Mouse (Mus musculus) ES-Bruce4 (cell line): ENCODE data around the gene Clic4.

Experiments
- CTCF ChIP-seq: IDR thresholded peaks from one replicate; pipeline ENCODE4 v1.8.1; 2011; ENCODE audit warnings: low read depth, low read length
- POLR2A ChIP-seq: IDR thresholded peaks from one replicate; pipeline ENCODE4 v1.8.1; 2011; ENCODE audit warnings: low read length; ENCODE audit not compliant: insufficient read depth

DNA sequence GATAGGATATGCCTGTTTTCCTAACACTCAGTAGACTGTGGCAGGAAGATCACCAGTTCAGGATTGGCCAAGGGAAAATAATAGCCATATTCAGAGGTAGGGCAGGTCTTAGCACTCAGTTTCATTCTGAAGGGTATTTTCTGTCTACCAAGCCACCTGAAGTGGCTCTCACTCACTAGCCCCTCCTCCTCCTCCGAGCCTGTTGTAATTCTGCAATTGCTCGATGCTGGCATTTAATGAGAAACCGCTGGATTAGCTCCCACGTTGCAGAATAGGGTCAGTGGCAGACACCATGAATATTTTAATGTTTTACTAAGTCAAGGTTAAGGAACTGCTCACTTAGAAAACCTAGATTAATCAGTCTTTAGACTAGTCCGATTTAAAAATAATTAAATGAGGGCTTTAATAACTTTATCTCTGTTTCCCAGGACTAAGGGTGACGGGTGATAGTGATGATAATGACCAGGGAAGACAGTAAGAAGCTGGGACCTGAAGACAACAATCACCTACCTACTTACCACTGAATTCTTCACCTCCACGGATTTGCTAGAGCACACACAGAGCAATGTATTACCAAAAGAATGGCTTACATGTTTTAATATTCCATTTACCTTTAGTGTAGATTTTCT, 29.6 kb downstream of the Clic4 start:
- no peak for TF ChIP-seq POLR2A
- TF ChIP-seq CTCF: no peak
